Mouse (Mus musculus) CH12.LX (cell line): Measurements from ENCODE around the gene Gm7137.
"Not testable (repeated sequence)": the region's sequence is repeated elsewhere in the genome, so short reads cannot be mapped to it uniquely, and the experiment has no call there.

ENCODE experiments used
- CTCF ChIP-seq, 2 experiments: IDR thresholded peaks in 1 of 2; conservative IDR thresholded peaks in 1 of 2; 2 replicates each; pipeline ENCODE4 v1.5.1; 2011 to 2012; ENCODE audit warnings: low read depth in 2 of 2, low read length in 2 of 2, improper control_type of control experiment in 1 of 2, inconsistent platforms in 1 of 2, mild to moderate bottlenecking in 1 of 2, moderate library complexity in 1 of 2
- MXI1 ChIP-seq: IDR thresholded peaks from 2 replicates; pipeline ENCODE4 v1.6.1; 2011; ENCODE audit warnings: mild to moderate bottlenecking, low read depth, low read length, improper control_type of control experiment

DNA sequence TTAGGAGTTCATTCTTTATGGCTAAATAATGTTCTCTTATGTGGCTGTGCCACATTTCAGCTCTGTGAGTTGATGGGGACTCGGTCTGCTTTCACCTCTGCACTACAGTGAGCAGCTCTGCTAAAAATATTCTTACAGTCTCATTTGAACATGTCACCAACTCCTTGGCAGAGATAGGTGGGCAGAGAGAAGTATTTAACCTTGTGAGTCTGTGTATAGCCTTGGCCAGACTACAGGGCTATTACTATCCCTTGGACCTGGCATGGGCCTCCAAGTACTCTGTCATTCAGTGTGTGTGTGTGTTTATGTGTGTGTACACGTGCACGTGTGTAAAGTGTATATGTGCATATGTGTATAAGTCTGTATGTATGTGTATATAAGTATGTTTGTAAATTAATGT is 4.6 kb downstream of the Gm7137 start:
- TF ChIP-seq MXI1; CTCF (conservative IDR thresholded peaks at IDR 0.05 in 1 of 2, IDR thresholded peaks at IDR 0.05 in 1 of 2; ENCODE audit: low read depth in 2 of 2, low read length in 2 of 2): not testable (repeated sequence)
